Mouse (Mus musculus): ENCODE measurements around the gene Rbm15. TPM values are rescaled to one million over a fixed set of nuclear protein-coding genes. Genes with fewer than 3 reads are reported as not detected.

The Rbm15 gene
- 10 to 100 TPM; 16.9 to 18.0 TPM for total RNA-seq (2021)
- long read RNA-seq, experiment 1, full-length matches to known transcripts: 2 of 4 reads
- long read RNA-seq, experiment 1, partial matches to known transcripts: 0 of 4 reads
- long read RNA-seq, experiment 1, other reads (novel, unspliced or antisense): 2 of 4 reads
- long read RNA-seq, experiment 2, full-length matches to known transcripts: 5 of 7 reads
- long read RNA-seq, experiment 2, partial matches to known transcripts: 1 of 7 reads
- long read RNA-seq, experiment 2, other reads (novel, unspliced or antisense): 1 of 7 reads

- peak; percentile 97 for DNase-seq
- intact Hi-C loops (cut with DNase I; ENCODE audit: low total_unique reads): no loop called here
Measured at GRCm38 (mm10) chr3:107333381-107334201, at the start of gene Rbm15. Rbm15 (minus strand) TSS chr3:107333673.

GRCm38 (mm10) chr3:107379422-107379821, 45.9 kb upstream of the Rbm15 start:
- DNase-seq: peak; percentile 75
- intact Hi-C loops (cut with DNase I; ENCODE audit: low total_unique reads): no loop called here

GRCm38 (mm10) chr3:107378626-107379025, 45.2 kb upstream of the Rbm15 start:
- intact Hi-C loops (cut with DNase I; ENCODE audit: low total_unique reads): no loop called here
- no peak for DNase-seq

GRCm38 (mm10) chr3:107374948-107375664, 41.6 kb upstream of the Rbm15 start:
- intact Hi-C loops (cut with DNase I; ENCODE audit: low total_unique reads): no loop called here
- no peak for DNase-seq

- intact Hi-C loops (cut with DNase I; ENCODE audit: low total_unique reads): loop anchor here (5.0 kb wide), 1 partner anchor 83 kb away; no protein-coding TSS in a partner anchor
- DNase-seq: no peak
Measured at GRCm38 (mm10) chr3:107369156-107369555, 35.7 kb upstream of the Rbm15 start.

GRCm38 (mm10) chr3:107367938-107368599, 34.6 kb upstream of the Rbm15 start:
- intact Hi-C loops (cut with DNase I; ENCODE audit: low total_unique reads): loop anchor here (5.0 kb wide), 1 partner anchor 84 kb away; no protein-coding TSS in a partner anchor
- DNase-seq: no peak

- DNase-seq: no peak
- intact Hi-C loops (cut with DNase I; ENCODE audit: low total_unique reads): loop anchor here (5.0 kb wide), 1 partner anchor 87 kb away; no protein-coding TSS in a partner anchor
Measured at GRCm38 (mm10) chr3:107365341-107365740, 31.9 kb upstream of the Rbm15 start.

GRCm38 (mm10) chr3:107363391-107363790, 29.9 kb upstream of the Rbm15 start:
- intact Hi-C loops (cut with DNase I; ENCODE audit: low total_unique reads): no loop called here
- DNase-seq: no peak

- intact Hi-C loops (cut with DNase I; ENCODE audit: low total_unique reads): no loop called here
- no peak for DNase-seq
Measured at GRCm38 (mm10) chr3:107360341-107360740, 26.9 kb upstream of the Rbm15 start.

- intact Hi-C loops (cut with DNase I; ENCODE audit: low total_unique reads): loop anchor here (2.0 kb wide), 1 partner anchor 105 kb away; no protein-coding TSS in a partner anchor
- DNase-seq: no peak
Measured at GRCm38 (mm10) chr3:107357700-107358234, 24.3 kb upstream of the Rbm15 start.

- intact Hi-C loops (cut with DNase I; ENCODE audit: low total_unique reads): loop anchor here (2.0 kb wide), 1 partner anchor 106 kb away; no protein-coding TSS in a partner anchor
- DNase-seq: peak; percentile 88
Measured at GRCm38 (mm10) chr3:107356964-107357441, 23.5 kb upstream of the Rbm15 start.

- DNase-seq: no peak
- intact Hi-C loops (cut with DNase I; ENCODE audit: low total_unique reads): loop anchor here (2.0 kb wide), 1 partner anchor 107 kb away; no protein-coding TSS in a partner anchor
Measured at GRCm38 (mm10) chr3:107355618-107356260, 22.3 kb upstream of the Rbm15 start.

- DNase-seq: no peak
- intact Hi-C loops (cut with DNase I; ENCODE audit: low total_unique reads): no loop called here
Measured at GRCm38 (mm10) chr3:107351706-107352105, 18.2 kb upstream of the Rbm15 start.

- intact Hi-C loops (cut with DNase I; ENCODE audit: low total_unique reads): no loop called here
- no peak for DNase-seq
Measured at GRCm38 (mm10) chr3:107349006-107349405, 15.5 kb upstream of the Rbm15 start.

GRCm38 (mm10) chr3:107345033-107345725, 11.7 kb upstream of the Rbm15 start:
- no peak for DNase-seq
- intact Hi-C loops (cut with DNase I; ENCODE audit: low total_unique reads): no loop called here

- intact Hi-C loops (cut with DNase I; ENCODE audit: low total_unique reads): no loop called here
- no peak for DNase-seq
Measured at GRCm38 (mm10) chr3:107343971-107344370, 10.5 kb upstream of the Rbm15 start.

GRCm38 (mm10) chr3:107334202-107334934, 895 bp upstream of the Rbm15 start:
- no peak for DNase-seq
- intact Hi-C loops (cut with DNase I; ENCODE audit: low total_unique reads): no loop called here

Measured in gastrocnemius, postnatal 14 days (tissue).